Mouse (Mus musculus): Measurements from ENCODE around the gene Cdk14.

DNA sequence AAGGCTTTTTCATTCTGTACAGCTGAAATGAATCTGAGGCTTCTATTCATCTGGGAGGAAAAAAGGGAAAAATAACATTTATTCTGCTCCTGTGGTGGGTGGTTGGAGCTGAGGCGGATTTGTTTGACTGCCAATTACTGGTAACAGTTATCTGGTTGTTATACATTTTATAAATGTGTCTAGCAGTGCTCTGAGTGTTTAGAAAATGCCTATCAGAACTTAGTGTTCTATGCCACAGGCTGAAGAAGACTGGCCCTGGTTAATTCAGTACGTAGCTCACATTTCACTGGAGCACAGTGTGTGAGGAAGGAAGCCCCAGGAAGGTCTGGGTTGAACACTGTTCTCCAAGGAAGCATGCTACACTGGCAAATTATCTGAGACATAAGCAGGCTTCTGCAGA is 429.1 kb downstream of the Cdk14 start:
- TF ChIP-seq CTCF (IDR thresholded peaks at IDR 0.05; ENCODE audit: extremely low read depth, insufficient read depth, insufficient read length, insufficient replicate concordance) (no peak), POLR2A (IDR thresholded peaks at IDR 0.05; ENCODE audit: low read depth, low read length) (no peak)

Data from spleen, adult 2 months (tissue).